Mouse (Mus musculus) CH12.LX (cell line): ENCODE data around the gene Tbc1d22a. TPM values are rescaled to one million over a fixed set of nuclear protein-coding genes. Genes with fewer than 3 reads are reported as not detected.

Source experiments
- DNase-seq: peaks from one replicate; pipeline ENCODE4 v3.0.0-alpha.2; 2013; ENCODE audit errors: extremely low read depth
- H3K27ac ChIP-seq: 2 replicates; pipeline ENCODE4 v1.5.1; 2012; ENCODE audit warnings: low read depth, mild to moderate bottlenecking, control low read depth, moderate library complexity; ENCODE audit not compliant: insufficient read depth
- H3K27me3 ChIP-seq: replicated peaks from 2 replicates; pipeline ENCODE3; 2012; ENCODE audit warnings: inconsistent platforms
- H3K36me3 ChIP-seq, 2 experiments: replicated peaks in 1 of 2; 2 replicates each; pipeline versions ENCODE3 to v1.6.1; 2012; ENCODE audit warnings: inconsistent platforms in 1 of 2, low read length in 1 of 2, mild to moderate bottlenecking in 1 of 2, mixed read lengths in 1 of 2, moderate library complexity in 1 of 2; ENCODE audit not compliant: control insufficient read depth in 1 of 2, insufficient read depth in 1 of 2
- H3K4me1 ChIP-seq, 2 experiments: 2 replicates each; pipeline ENCODE4 v1.6.1; 2012; ENCODE audit warnings: inconsistent platforms in 1 of 2, moderate library complexity in 1 of 2; ENCODE audit not compliant: insufficient read depth in 2 of 2, control insufficient read depth in 1 of 2
- H3K4me2 ChIP-seq: 2 replicates; pipeline ENCODE4 v1.6.1; 2012; ENCODE audit warnings: low read depth, mild to moderate bottlenecking, control low read depth; ENCODE audit not compliant: poor library complexity, insufficient read depth, severe bottlenecking
- H3K4me3 ChIP-seq, 3 experiments: fragments of 150-350 bp in 1 of 3; sonication (generic) in 1 of 3; replicated peaks in 1 of 3; 2 replicates each; pipeline versions ENCODE3 to v1.5.1; 2011 to 2012; ENCODE audit warnings: low read depth in 2 of 3, low read length in 2 of 3, mild to moderate bottlenecking in 2 of 3, moderate library complexity in 2 of 3, control low read depth in 1 of 3, improper control_type of control experiment in 1 of 3, inconsistent platforms in 1 of 3, mixed read lengths in 1 of 3; ENCODE audit not compliant: poor library complexity in 1 of 3
- H3K79me2 ChIP-seq: replicated peaks from 2 replicates; pipeline ENCODE4 v1.6.1; 2012; ENCODE audit warnings: mild to moderate bottlenecking, moderate library complexity; ENCODE audit not compliant: control insufficient read depth, poor library complexity, insufficient read depth, severe bottlenecking; ENCODE audit errors: extremely low read depth
- H3K9ac ChIP-seq: 2 replicates; pipeline ENCODE4 v1.6.1; 2012; ENCODE audit warnings: low read depth, mild to moderate bottlenecking, control low read depth, moderate library complexity; ENCODE audit not compliant: insufficient read depth
- H3K9me3 ChIP-seq: replicated peaks from 2 replicates; pipeline ENCODE3; 2012; ENCODE audit warnings: low read length, inconsistent platforms, mixed read lengths
- BHLHE40 ChIP-seq: IDR thresholded peaks from 2 replicates; pipeline ENCODE4 v1.6.1; 2011; ENCODE audit warnings: mild to moderate bottlenecking, low read depth, low read length, improper control_type of control experiment
- CHD1 ChIP-seq: IDR thresholded peaks from 2 replicates; pipeline ENCODE4 v1.6.1; 2012; ENCODE audit warnings: low read depth, low read length, improper control_type of control experiment, inconsistent platforms
- EP300 ChIP-seq: IDR thresholded peaks from 2 replicates; pipeline ENCODE4 v1.6.1; 2011; ENCODE audit warnings: low read length, improper control_type of control experiment
- ETS1 ChIP-seq: conservative IDR thresholded peaks from 2 replicates; pipeline ENCODE4 v1.6.1; 2012; ENCODE audit warnings: low read depth, mild to moderate bottlenecking, inconsistent platforms, low read length, improper control_type of control experiment, moderate library complexity
- HCFC1 ChIP-seq: IDR thresholded peaks from 2 replicates; pipeline ENCODE4 v1.6.1; 2012; ENCODE audit warnings: low read depth, mild to moderate bottlenecking, inconsistent platforms, low read length, improper control_type of control experiment
- IRF4 ChIP-seq: IDR thresholded peaks from 2 replicates; pipeline ENCODE4 v1.6.1; 2014; ENCODE audit warnings: low read depth, mild to moderate bottlenecking, inconsistent platforms, low read length, improper control_type of control experiment
- JUN ChIP-seq: IDR thresholded peaks from 2 replicates; pipeline ENCODE4 v1.6.1; 2011; ENCODE audit warnings: low read depth, mild to moderate bottlenecking, low read length, improper control_type of control experiment, moderate library complexity; ENCODE audit not compliant: insufficient read depth
- JUND ChIP-seq: conservative IDR thresholded peaks from 2 replicates; pipeline ENCODE4 v1.6.1; 2011; ENCODE audit warnings: low read depth, low read length, improper control_type of control experiment
- MAFK ChIP-seq: IDR thresholded peaks from 2 replicates; pipeline ENCODE4 v1.6.1; 2011; ENCODE audit warnings: low read length, improper control_type of control experiment; ENCODE audit not compliant: insufficient replicate concordance
- MAX ChIP-seq: IDR thresholded peaks from 2 replicates; pipeline ENCODE4 v1.6.1; 2011; ENCODE audit warnings: low read length, improper control_type of control experiment
- MAZ ChIP-seq: IDR thresholded peaks from 2 replicates; pipeline ENCODE4 v1.6.1; 2012; ENCODE audit warnings: low read depth, mild to moderate bottlenecking, inconsistent platforms, low read length, improper control_type of control experiment, moderate library complexity
- MEF2A ChIP-seq: IDR thresholded peaks from 2 replicates; pipeline ENCODE4 v1.6.1; 2014; ENCODE audit warnings: low read depth, mild to moderate bottlenecking, inconsistent platforms, low read length, improper control_type of control experiment, borderline replicate concordance
- MYC ChIP-seq: IDR thresholded peaks from 2 replicates; pipeline ENCODE4 v1.6.1; 2011; ENCODE audit warnings: low read depth, mild to moderate bottlenecking, improper control_type of control experiment, low read length
- NELFE ChIP-seq: IDR thresholded peaks from 2 replicates; pipeline ENCODE4 v1.6.1; 2011; ENCODE audit warnings: low read depth, low read length, improper control_type of control experiment
- PAX5 ChIP-seq: IDR thresholded peaks from 2 replicates; pipeline ENCODE4 v1.6.1; 2012; ENCODE audit warnings: low read length, inconsistent platforms, mixed read lengths
- POLR2A ChIP-seq: IDR thresholded peaks from 2 replicates; pipeline ENCODE4 v1.6.1; 2011; ENCODE audit warnings: low read depth, mild to moderate bottlenecking, improper control_type of control experiment, low read length
- POLR2AphosphoS2 ChIP-seq: IDR thresholded peaks from 2 replicates; pipeline ENCODE4 v1.6.1; 2011; ENCODE audit warnings: low read depth, low read length, improper control_type of control experiment
- SIN3A ChIP-seq: IDR thresholded peaks from 2 replicates; pipeline ENCODE4 v1.6.1; 2012; ENCODE audit warnings: low read length, improper control_type of control experiment, inconsistent platforms
- SMC3 ChIP-seq: IDR thresholded peaks from 2 replicates; pipeline ENCODE4 v1.6.1; 2011; ENCODE audit warnings: low read depth, low read length, improper control_type of control experiment
- TBP ChIP-seq: conservative IDR thresholded peaks from 2 replicates; pipeline ENCODE4 v1.6.1; 2011; ENCODE audit warnings: low read depth, low read length, improper control_type of control experiment
- TCF12 ChIP-seq: IDR thresholded peaks from 2 replicates; pipeline ENCODE4 v1.6.1; 2014; ENCODE audit warnings: low read depth, mild to moderate bottlenecking, inconsistent platforms, low read length, improper control_type of control experiment
- UBTF ChIP-seq: IDR thresholded peaks from 2 replicates; pipeline ENCODE4 v1.6.1; 2012; ENCODE audit warnings: low read depth, mild to moderate bottlenecking, inconsistent platforms, low read length, improper control_type of control experiment, moderate library complexity
- USF1 ChIP-seq: IDR thresholded peaks from 2 replicates; pipeline ENCODE4 v1.6.1; 2014; ENCODE audit warnings: low read depth, mild to moderate bottlenecking, inconsistent platforms, low read length, improper control_type of control experiment
- USF2 ChIP-seq: conservative IDR thresholded peaks from 2 replicates; pipeline ENCODE4 v1.6.1; 2011; ENCODE audit warnings: low read depth, low read length, improper control_type of control experiment
- ZC3H11A ChIP-seq: IDR thresholded peaks from 2 replicates; pipeline ENCODE4 v1.6.1; 2012; ENCODE audit warnings: low read depth, mild to moderate bottlenecking, inconsistent platforms, low read length, improper control_type of control experiment
- ZMIZ1 ChIP-seq: IDR thresholded peaks from 2 replicates; pipeline ENCODE4 v1.6.1; 2012; ENCODE audit warnings: low read depth, mild to moderate bottlenecking, inconsistent platforms, low read length, improper control_type of control experiment
- ZNF384 ChIP-seq: IDR thresholded peaks from 2 replicates; pipeline ENCODE4 v1.6.1; 2012; ENCODE audit warnings: low read depth, low read length, improper control_type of control experiment, inconsistent platforms
- dilution Hi-C: fragments of 300-500 bp; cut with MboI; formaldehyde crosslinking; loops from 2 replicates; pipeline ENCODE4 v1.14.3; 2020; ENCODE audit warnings: low sequenced_read_pairs; ENCODE audit not compliant: extremely low pct_unique_long_range_greater_than_20kb, extremely low pct_ligation_motif_present
- in situ Hi-C: fragments of 300-500 bp; cut with MboI; formaldehyde crosslinking; loops from 3 replicates; pipeline ENCODE4 v1.14.3; 2019; ENCODE audit warnings: low sequenced_read_pairs, low pct_ligation_motif_present, low pct_unique_long_range_greater_than_20kb, mixed read lengths
- polyA plus RNA-seq: library from polyadenylated mRNA; unstranded; fragments of >175 nt; gene quantifications from 2 replicates; pipeline ENCODE4 v1.2.1, GENCODE M21; 2012; ENCODE audit warnings: low read depth; ENCODE audit not compliant: insufficient read length
- total RNA-seq, 2 experiments: library from RNA; depleted of rRNA; stranded (reverse); fragments of 300-350 nt in 1 of 2; fragments of >200 nt in 1 of 2; gene quantifications; 2 replicates each; pipeline ENCODE4 v1.2.3; 2012 to 2014

Gene Tbc1d22a
- total and polyA plus RNA-seq, 3 experiments, result 17.6 to 20.2 (median 19.4) TPM

- Histone ChIP-seq H3K4me2 (no peak overlapping the region), H3K36me3 (peaks cover 0 to 7% of the 10 kb centered on the region in 2 experiments), H3K79me2 (no peaks in the 10 kb centered on the region), H3K27me3 (no peaks in the 10 kb centered on the region), H3K9ac (no peak overlapping the region), H3K4me3 (no peak overlapping the region), H3K9me3 (no peaks in the 10 kb centered on the region), H3K27ac (no peak overlapping the region), H3K4me1 (peaks cover 0 to 59% of the 10 kb centered on the region in 2 experiments; a peak in 3 of 4 replicates)
- dilution Hi-C loops, result no loop called here
- in situ Hi-C loops, result no loop called here
- TF ChIP-seq TBP (no peak), IRF4 (no peak), ZC3H11A (no peak), TCF12 (no peak), PAX5 (no peak), CHD1 (no peak), MAFK (no peak), SMC3 (no peak), JUND (no peak), POLR2AphosphoS2 (no peak), MYC (no peak), HCFC1 (no peak), MEF2A (no peak), EP300 (no peak), ZNF384 (no peak), ZMIZ1 (no peak)
- no peak for DNase-seq
These were observed 210.7 kb downstream of the Tbc1d22a start for GRCm38 (mm10) chr15:86424971-86425370.

- in situ Hi-C loops, result no loop called here
These were observed 212.2 kb downstream of the Tbc1d22a start for GRCm38 (mm10) chr15:86426364-86427000.

More at GRCm38 (mm10) chr15:86426364-86427000, 212.2 kb downstream of the Tbc1d22a start:
- Histone ChIP-seq H3K36me3 (peaks cover 0 to 4% of the 10 kb centered on the region in 2 experiments), H3K27ac (no peak overlapping the region), H3K4me1 (peaks cover 2 to 62% of the 10 kb centered on the region in 2 experiments; a peak in 3 of 4 replicates), H3K9ac (no peak overlapping the region), H3K4me3 (no peak overlapping the region), H3K27me3 (no peaks in the 10 kb centered on the region), H3K79me2 (no peaks in the 10 kb centered on the region)
- no peak for DNase-seq
- TF ChIP-seq POLR2A (no peak), MAX (no peak), BHLHE40 (no peak), JUN (no peak), MAZ (no peak), ETS1 (no peak), USF1 (no peak), JUND (no peak), UBTF (no peak), PAX5 (no peak), NELFE (no peak), USF2 (no peak), SIN3A (no peak), ZMIZ1 (no peak)
- TF ChIP-seq, all 38 proteins: peak for 0
- dilution Hi-C loops, result no loop called here
- Histone ChIP-seq H3K9me3 (no peaks in the 10 kb centered on the region), H3K4me2 (no peak overlapping the region)
